Mouse (Mus musculus): ENCODE measurements around the gene Dthd1. TPM values are rescaled to one million over a fixed set of nuclear protein-coding genes. Genes with fewer than 3 reads are reported as not detected.
A peak's percentile ranks its signal among the peaks of the same experiment; 100 is the strongest.

The Dthd1 gene
- polyA plus RNA-seq, 1 experiment from 2014 or later: not detected

GRCm38 (mm10) chr5:62851337-62851736 is 37.7 kb downstream of the Dthd1 start:
- no peak for ATAC-seq (ENCODE audit: low FRiP score)
- DNase-seq (ENCODE audit: low spot score, missing footprints): no peak
- Histone ChIP-seq H3K4me1 (ENCODE audit: control insufficient read depth, insufficient read depth, low read length) (no peaks in the 10 kb centered on the region), H3K27me3 (ENCODE audit: control insufficient read depth, insufficient read depth, low read length) (no peaks in the 10 kb centered on the region), H3K9me3 (ENCODE audit: control insufficient read depth, low read length) (no peaks in the 10 kb centered on the region), H3K27ac (ENCODE audit: low read depth, low read length) (no peak overlapping the region), H3K4me3 (ENCODE audit: low read depth, low read length) (no peak overlapping the region), H3K4me2 (no peak overlapping the region), H3K9ac (ENCODE audit: low read length) (no peak overlapping the region), H3K36me3 (ENCODE audit: control insufficient read depth, insufficient read depth, low read length) (no peaks in the 10 kb centered on the region)
- 78% methylated on average over 2 of the region's 2 CpGs for WGBS

- Histone ChIP-seq H3K27ac (ENCODE audit: low read depth, low read length) (no peak overlapping the region), H3K9me3 (ENCODE audit: control insufficient read depth, low read length) (no peaks in the 10 kb centered on the region), H3K27me3 (ENCODE audit: control insufficient read depth, insufficient read depth, low read length) (no peaks in the 10 kb centered on the region), H3K4me1 (ENCODE audit: control insufficient read depth, insufficient read depth, low read length) (no peaks in the 10 kb centered on the region), H3K4me2 (no peak overlapping the region), H3K4me3 (ENCODE audit: low read depth, low read length) (no peak overlapping the region), H3K9ac (ENCODE audit: low read length) (no peak overlapping the region), H3K36me3 (ENCODE audit: control insufficient read depth, insufficient read depth, low read length) (no peaks in the 10 kb centered on the region)
- WGBS: 93% methylated on average over 4 of the region's 4 CpGs
- no peak for DNase-seq (ENCODE audit: low spot score, missing footprints)
- no peak for ATAC-seq (ENCODE audit: low FRiP score)
Measured at GRCm38 (mm10) chr5:62854361-62854844, 40.8 kb downstream of the Dthd1 start.

GRCm38 (mm10) chr5:62857502-62857901 is 43.9 kb downstream of the Dthd1 start:
- ATAC-seq (ENCODE audit: low FRiP score) (no peak), DNase-seq (ENCODE audit: low spot score, missing footprints) (no peak)
- Histone ChIP-seq H3K4me3 (ENCODE audit: low read depth, low read length) (no peak overlapping the region), H3K36me3 (ENCODE audit: control insufficient read depth, insufficient read depth, low read length) (no peaks in the 10 kb centered on the region), H3K27me3 (ENCODE audit: control insufficient read depth, insufficient read depth, low read length) (no peaks in the 10 kb centered on the region), H3K4me2 (no peak overlapping the region), H3K9ac (ENCODE audit: low read length) (no peak overlapping the region), H3K9me3 (ENCODE audit: control insufficient read depth, low read length) (no peaks in the 10 kb centered on the region), H3K4me1 (ENCODE audit: control insufficient read depth, insufficient read depth, low read length) (no peaks in the 10 kb centered on the region), H3K27ac (ENCODE audit: low read depth, low read length) (no peak overlapping the region)
- WGBS: 74% methylated on average over 1 of the region's 1 CpGs

GRCm38 (mm10) chr5:62858282-62858681 is 44.7 kb downstream of the Dthd1 start:
- no peak overlapping the region for H3K9ac ChIP-seq (ENCODE audit: low read length)
- no peak for ATAC-seq (ENCODE audit: low FRiP score)
- H3K4me2 ChIP-seq: no peak overlapping the region
- no peaks in the 10 kb centered on the region for H3K36me3 ChIP-seq (ENCODE audit: control insufficient read depth, insufficient read depth, low read length)
- no peak overlapping the region for H3K27ac ChIP-seq (ENCODE audit: low read depth, low read length)
- no peak overlapping the region for H3K4me3 ChIP-seq (ENCODE audit: low read depth, low read length)
- no peak for DNase-seq (ENCODE audit: low spot score, missing footprints)
- no peaks in the 10 kb centered on the region for H3K4me1 ChIP-seq (ENCODE audit: control insufficient read depth, insufficient read depth, low read length)
- WGBS: 89% methylated on average over 2 of the region's 2 CpGs
- H3K9me3 ChIP-seq (ENCODE audit: control insufficient read depth, low read length): no peaks in the 10 kb centered on the region
- no peaks in the 10 kb centered on the region for H3K27me3 ChIP-seq (ENCODE audit: control insufficient read depth, insufficient read depth, low read length)

- no peaks in the 10 kb centered on the region for H3K27me3 ChIP-seq (ENCODE audit: control insufficient read depth, insufficient read depth, low read length)
- no peaks in the 10 kb centered on the region for H3K36me3 ChIP-seq (ENCODE audit: control insufficient read depth, insufficient read depth, low read length)
- no peak overlapping the region for H3K4me2 ChIP-seq
- ATAC-seq (ENCODE audit: low FRiP score): no peak
- no peak overlapping the region for H3K9ac ChIP-seq (ENCODE audit: low read length)
- no peak overlapping the region for H3K27ac ChIP-seq (ENCODE audit: low read depth, low read length)
- no peak overlapping the region for H3K4me3 ChIP-seq (ENCODE audit: low read depth, low read length)
- DNase-seq (ENCODE audit: low spot score, missing footprints): no peak
- H3K4me1 ChIP-seq (ENCODE audit: control insufficient read depth, insufficient read depth, low read length): no peaks in the 10 kb centered on the region
- no peaks in the 10 kb centered on the region for H3K9me3 ChIP-seq (ENCODE audit: control insufficient read depth, low read length)
- WGBS: 83% methylated on average over 3 of the region's 3 CpGs
Measured at GRCm38 (mm10) chr5:62864348-62864747, 50.7 kb downstream of the Dthd1 start.

- ATAC-seq (ENCODE audit: low FRiP score) (no peak), DNase-seq (ENCODE audit: low spot score, missing footprints) (no peak)
- Histone ChIP-seq H3K36me3 (ENCODE audit: control insufficient read depth, insufficient read depth, low read length) (no peaks in the 10 kb centered on the region), H3K4me1 (ENCODE audit: control insufficient read depth, insufficient read depth, low read length) (no peaks in the 10 kb centered on the region), H3K9ac (ENCODE audit: low read length) (no peak overlapping the region), H3K4me3 (ENCODE audit: low read depth, low read length) (no peak overlapping the region), H3K27ac (ENCODE audit: low read depth, low read length) (no peak overlapping the region), H3K27me3 (ENCODE audit: control insufficient read depth, insufficient read depth, low read length) (no peaks in the 10 kb centered on the region), H3K4me2 (no peak overlapping the region), H3K9me3 (ENCODE audit: control insufficient read depth, low read length) (no peaks in the 10 kb centered on the region)
Measured at GRCm38 (mm10) chr5:62867003-62867402, 53.4 kb downstream of the Dthd1 start.

- Histone ChIP-seq H3K27me3 (ENCODE audit: control insufficient read depth, insufficient read depth, low read length) (no peaks in the 10 kb centered on the region), H3K4me2 (no peak overlapping the region), H3K27ac (ENCODE audit: low read depth, low read length) (no peak overlapping the region), H3K36me3 (ENCODE audit: control insufficient read depth, insufficient read depth, low read length) (no peaks in the 10 kb centered on the region), H3K9me3 (ENCODE audit: control insufficient read depth, low read length) (no peaks in the 10 kb centered on the region), H3K4me3 (ENCODE audit: low read depth, low read length) (no peak overlapping the region), H3K9ac (ENCODE audit: low read length) (no peak overlapping the region), H3K4me1 (ENCODE audit: control insufficient read depth, insufficient read depth, low read length) (no peaks in the 10 kb centered on the region)
- WGBS: 84% methylated on average over 1 of the region's 1 CpGs
- ATAC-seq (ENCODE audit: low FRiP score): no peak
- no peak for DNase-seq (ENCODE audit: low spot score, missing footprints)
Measured at GRCm38 (mm10) chr5:62879530-62879929, 65.9 kb downstream of the Dthd1 start.

GRCm38 (mm10) chr5:62895326-62895725 is 81.7 kb downstream of the Dthd1 start:
- WGBS: 77% methylated on average over 3 of the region's 3 CpGs
- Histone ChIP-seq H3K27ac (ENCODE audit: low read depth, low read length) (no peak overlapping the region), H3K9ac (ENCODE audit: low read length) (no peak overlapping the region), H3K9me3 (ENCODE audit: control insufficient read depth, low read length) (no peaks in the 10 kb centered on the region), H3K4me1 (ENCODE audit: control insufficient read depth, insufficient read depth, low read length) (no peaks in the 10 kb centered on the region), H3K4me2 (no peak overlapping the region), H3K4me3 (ENCODE audit: low read depth, low read length) (no peak overlapping the region), H3K36me3 (ENCODE audit: control insufficient read depth, insufficient read depth, low read length) (no peaks in the 10 kb centered on the region), H3K27me3 (ENCODE audit: control insufficient read depth, insufficient read depth, low read length) (no peaks in the 10 kb centered on the region)
- peak; percentile 67; the same call in 1 of the 2 replicates for ATAC-seq (ENCODE audit: low FRiP score)
- no peak for DNase-seq (ENCODE audit: low spot score, missing footprints)

GRCm38 (mm10) chr5:62906954-62907353 is 93.3 kb downstream of the Dthd1 start:
- 71% methylated on average over 2 of the region's 2 CpGs for WGBS
- no peak overlapping the region for H3K27ac ChIP-seq (ENCODE audit: low read depth, low read length)
- no peaks in the 10 kb centered on the region for H3K27me3 ChIP-seq (ENCODE audit: control insufficient read depth, insufficient read depth, low read length)
- ATAC-seq (ENCODE audit: low FRiP score): no peak
- no peak for DNase-seq (ENCODE audit: low spot score, missing footprints)
- H3K4me3 ChIP-seq (ENCODE audit: low read depth, low read length): no peak overlapping the region
- H3K9me3 ChIP-seq (ENCODE audit: control insufficient read depth, low read length): no peaks in the 10 kb centered on the region
- H3K9ac ChIP-seq (ENCODE audit: low read length): no peak overlapping the region
- H3K4me2 ChIP-seq: no peak overlapping the region
- no peaks in the 10 kb centered on the region for H3K4me1 ChIP-seq (ENCODE audit: control insufficient read depth, insufficient read depth, low read length)
- no peaks in the 10 kb centered on the region for H3K36me3 ChIP-seq (ENCODE audit: control insufficient read depth, insufficient read depth, low read length)

- Histone ChIP-seq H3K36me3 (ENCODE audit: control insufficient read depth, insufficient read depth, low read length) (no peaks in the 10 kb centered on the region), H3K9me3 (ENCODE audit: control insufficient read depth, low read length) (no peaks in the 10 kb centered on the region), H3K27me3 (ENCODE audit: control insufficient read depth, insufficient read depth, low read length) (no peaks in the 10 kb centered on the region), H3K27ac (ENCODE audit: low read depth, low read length) (no peak overlapping the region), H3K4me2 (no peak overlapping the region), H3K4me3 (ENCODE audit: low read depth, low read length) (no peak overlapping the region), H3K4me1 (ENCODE audit: control insufficient read depth, insufficient read depth, low read length) (no peaks in the 10 kb centered on the region), H3K9ac (ENCODE audit: low read length) (no peak overlapping the region)
- 91% methylated on average over 5 of the region's 5 CpGs for WGBS
- DNase-seq (ENCODE audit: low spot score, missing footprints): no peak
- ATAC-seq (ENCODE audit: low FRiP score): no peak
Measured at GRCm38 (mm10) chr5:62909074-62909473, 95.5 kb downstream of the Dthd1 start.

Data from midbrain, embryonic 11.5 days (tissue).